Mouse (Mus musculus) heart, embryonic 12.5 days (tissue): Measurements from ENCODE around the gene Alg14. TPM values are rescaled to one million over a fixed set of nuclear protein-coding genes. Genes with fewer than 3 reads are reported as not detected.

ENCODE experiments used
- ATAC-seq: fragments of 200-750 bp; cut with Nextera tagmentation; 2 replicates; pipeline ENCODE4 v1.8.0; 2017; ENCODE audit warnings: moderate TSS enrichment, moderate library complexity; ENCODE audit not compliant: insufficient number of reproducible peaks, low FRiP score
- H3K27ac ChIP-seq: fragments of 300-500 bp; sonication (generic); 2 replicates; pipeline ENCODE4 v1.5.1; 2016; ENCODE audit warnings: mild to moderate bottlenecking, moderate library complexity; ENCODE audit not compliant: poor library complexity, severe bottlenecking
- H3K27me3 ChIP-seq: fragments of 300-500 bp; sonication (generic); replicated peaks from 2 replicates; pipeline ENCODE4 v1.6.1; 2016; ENCODE audit warnings: mild to moderate bottlenecking, moderate library complexity
- H3K36me3 ChIP-seq: fragments of 300-500 bp; sonication (generic); 2 replicates; pipeline ENCODE4 v1.6.1; 2016; ENCODE audit warnings: mild to moderate bottlenecking, moderate library complexity
- H3K4me1 ChIP-seq: fragments of 300-500 bp; sonication (generic); replicated peaks from 2 replicates; pipeline ENCODE4 v1.6.1; 2016; ENCODE audit warnings: mild to moderate bottlenecking
- H3K4me2 ChIP-seq: fragments of 300-500 bp; sonication (generic); 2 replicates; pipeline ENCODE4 v1.6.1; 2016; ENCODE audit warnings: mild to moderate bottlenecking, moderate library complexity
- H3K4me3 ChIP-seq: fragments of 300-500 bp; sonication (generic); 2 replicates; pipeline ENCODE4 v1.5.1; 2016; ENCODE audit warnings: mild to moderate bottlenecking
- H3K9ac ChIP-seq: fragments of 300-500 bp; sonication (generic); 2 replicates; pipeline ENCODE4 v1.6.1; 2016; ENCODE audit warnings: mild to moderate bottlenecking, moderate library complexity
- H3K9me3 ChIP-seq: fragments of 300-500 bp; sonication (generic); replicated peaks from 2 replicates; pipeline ENCODE4 v1.6.1; 2016; ENCODE audit warnings: mild to moderate bottlenecking, moderate library complexity
- WGBS: fragments of 180-500 bp; shearing (Covaris S2); methylation state at CpG from one replicate; pipeline ENCODE4 v1.1.7; 2016; 5-methylcytosine and 5-hydroxymethylcytosine counted together
- polyA plus RNA-seq: library from polyadenylated mRNA; unstranded; fragments of >200 nt; fragmentation: Nextera tagmentation; extraction: Ambion mirVana; gene quantifications from 2 replicates; pipeline ENCODE4 v1.2.1, GENCODE M21; 2016

Gene Alg14
- polyA plus RNA-seq, 1 experiment from 2014 or later = 36.4 TPM

DNA sequence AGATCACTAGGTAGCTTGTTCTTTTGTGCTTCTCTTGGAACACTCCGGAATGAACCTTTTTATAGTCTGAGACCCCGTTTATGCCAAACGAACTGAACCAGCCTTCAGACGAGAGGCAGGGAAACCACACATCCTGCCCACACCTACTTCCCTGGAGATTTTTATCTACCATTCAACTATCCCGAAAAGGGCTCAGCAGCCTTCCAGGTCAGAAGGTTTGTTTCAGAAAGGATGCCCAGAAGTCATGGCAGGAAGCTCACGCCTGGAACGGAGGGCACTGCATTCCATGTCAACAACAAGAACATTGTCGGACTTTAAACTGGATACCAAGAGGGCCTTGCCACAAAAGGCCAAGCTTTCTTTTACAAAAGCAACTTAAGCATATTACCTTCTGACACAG lies 73.6 kb downstream of the Alg14 start:
- 56% methylated on average over 8 of the region's 8 CpGs for WGBS

DNA sequence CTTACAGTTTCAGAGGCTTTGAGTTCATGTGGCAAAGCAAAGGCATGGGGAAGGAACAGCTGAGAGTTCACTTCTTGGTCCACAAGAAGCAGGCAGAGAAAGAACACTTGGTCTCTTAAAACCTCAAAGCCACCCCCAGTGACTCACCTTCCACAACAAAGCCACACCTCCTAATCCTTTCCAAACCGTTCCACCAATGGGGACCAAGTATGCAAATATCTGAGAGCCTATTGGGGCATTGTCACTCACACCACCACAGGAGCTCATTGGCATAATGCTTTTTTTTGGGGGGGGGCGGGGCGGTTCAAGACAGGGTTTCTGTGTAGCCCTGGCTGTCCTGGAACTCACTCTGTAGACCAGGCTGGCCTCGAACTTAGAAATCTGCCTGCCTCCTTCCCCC lies 77.0 kb downstream of the Alg14 start:
- no peaks in the 10 kb centered on the region for H3K36me3 ChIP-seq
- no peak overlapping the region for H3K27ac ChIP-seq
- H3K9me3 ChIP-seq = 0 out of 2 replicates have a peak, but pooled peaks cover 3% of the 10 kb centered on the region
- H3K4me2 ChIP-seq = no peak overlapping the region
- no peak for ATAC-seq
- H3K27me3 ChIP-seq = no peaks in the 10 kb centered on the region
- no peak overlapping the region for H3K4me3 ChIP-seq
- peaks cover 26% of the 10 kb centered on the region for H3K4me1 ChIP-seq
- no peak overlapping the region for H3K9ac ChIP-seq
- 85% methylated on average over 4 of the region's 4 CpGs for WGBS

More for the DNA sequence above, 73.6 kb downstream of the Alg14 start:
- ATAC-seq = no peak
- Histone ChIP-seq H3K9ac (no peak overlapping the region), H3K27me3 (no peaks in the 10 kb centered on the region), H3K27ac (no peak overlapping the region), H3K36me3 (no peaks in the 10 kb centered on the region), H3K4me2 (no peak overlapping the region), H3K9me3 (0 out of 2 replicates have a peak, but pooled peaks cover 3% of the 10 kb centered on the region), H3K4me3 (no peak overlapping the region), H3K4me1 (peaks cover 4% of the 10 kb centered on the region; the same call in 1 of the 2 replicates)

- Histone ChIP-seq H3K9ac (no peak overlapping the region), H3K4me2 (no peak overlapping the region), H3K27me3 (no peaks in the 10 kb centered on the region), H3K4me1 (peaks cover 26% of the 10 kb centered on the region), H3K4me3 (no peak overlapping the region), H3K27ac (0 out of 2 replicates have a peak overlapping the region, but pooled peaks have one; percentile 42), H3K36me3 (no peaks in the 10 kb centered on the region), H3K9me3 (0 out of 2 replicates have a peak, but pooled peaks cover 3% of the 10 kb centered on the region)
- ATAC-seq = peak; percentile 40; the same call in 1 of the 2 replicates
- WGBS = 73% methylated on average over 6 of the region's 6 CpGs
Measured at GRCm38 (mm10) chr3:121369517-121369916, 77.9 kb downstream of the Alg14 start.

- Histone ChIP-seq H3K27ac (no peak overlapping the region), H3K4me3 (no peak overlapping the region), H3K4me1 (peaks cover 24% of the 10 kb centered on the region), H3K9ac (no peak overlapping the region), H3K9me3 (0 out of 2 replicates have a peak, but pooled peaks cover 3% of the 10 kb centered on the region), H3K36me3 (no peaks in the 10 kb centered on the region), H3K4me2 (no peak overlapping the region), H3K27me3 (no peaks in the 10 kb centered on the region)
- ATAC-seq = no peak
- 86% methylated on average over 13 of the region's 13 CpGs for WGBS
Measured at GRCm38 (mm10) chr3:121370301-121370700, 78.7 kb downstream of the Alg14 start.

DNA sequence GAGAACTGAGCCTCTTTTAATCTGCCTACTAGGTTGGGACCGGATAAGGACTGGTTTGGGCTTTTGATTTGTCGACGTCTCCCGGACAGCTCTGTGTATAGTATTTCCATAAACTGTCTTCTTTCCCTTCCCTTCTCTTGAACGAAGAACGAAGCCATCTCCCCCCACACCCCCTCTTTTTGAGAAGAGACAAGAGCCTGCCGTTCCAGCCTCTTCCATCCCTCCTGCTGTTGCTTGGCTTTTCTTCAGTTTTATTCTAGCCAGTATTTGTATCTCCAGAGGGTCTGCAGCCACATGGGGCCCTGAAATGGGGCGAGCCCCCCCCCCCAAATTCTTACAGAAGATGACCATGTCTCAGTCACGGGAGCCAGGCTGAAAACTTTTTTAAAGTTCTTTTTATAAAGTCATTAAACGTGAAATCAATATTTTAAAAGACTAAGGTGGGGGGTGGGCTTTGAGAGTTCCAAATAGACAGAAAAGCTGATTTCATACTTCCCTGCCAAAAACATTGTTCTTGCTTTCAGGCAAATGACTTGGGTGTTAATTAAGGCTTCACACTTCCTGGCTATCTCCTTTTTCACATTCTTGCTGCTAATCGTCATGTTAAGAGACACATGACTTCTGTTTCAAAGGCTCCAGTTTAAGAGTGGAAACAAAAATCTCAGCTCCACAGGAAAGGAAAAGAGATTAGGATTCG lies 79.4 kb downstream of the Alg14 start:
- 52% methylated on average over 12 of the region's 12 CpGs for WGBS
- Histone ChIP-seq H3K9me3 (0 out of 2 replicates have a peak, but pooled peaks cover 3% of the 10 kb centered on the region), H3K9ac (no peak overlapping the region), H3K4me2 (no peak overlapping the region), H3K27me3 (no peaks in the 10 kb centered on the region), H3K4me3 (no peak overlapping the region), H3K36me3 (no peaks in the 10 kb centered on the region), H3K27ac (peak overlapping the region; percentile 62; the same call in 1 of the 2 replicates), H3K4me1 (peaks cover 22% of the 10 kb centered on the region)
- no peak for ATAC-seq

GRCm38 (mm10) chr3:121371527-121372220 lies 80.1 kb downstream of the Alg14 start:
- Histone ChIP-seq H3K9me3 (0 out of 2 replicates have a peak, but pooled peaks cover 3% of the 10 kb centered on the region), H3K4me3 (no peak overlapping the region), H3K36me3 (no peaks in the 10 kb centered on the region), H3K27ac (peak overlapping the region; percentile 62), H3K4me1 (peaks cover 22% of the 10 kb centered on the region), H3K27me3 (no peaks in the 10 kb centered on the region), H3K4me2 (no peak overlapping the region), H3K9ac (no peak overlapping the region)
- WGBS = 56% methylated on average over 8 of the region's 8 CpGs
- no peak for ATAC-seq

DNA sequence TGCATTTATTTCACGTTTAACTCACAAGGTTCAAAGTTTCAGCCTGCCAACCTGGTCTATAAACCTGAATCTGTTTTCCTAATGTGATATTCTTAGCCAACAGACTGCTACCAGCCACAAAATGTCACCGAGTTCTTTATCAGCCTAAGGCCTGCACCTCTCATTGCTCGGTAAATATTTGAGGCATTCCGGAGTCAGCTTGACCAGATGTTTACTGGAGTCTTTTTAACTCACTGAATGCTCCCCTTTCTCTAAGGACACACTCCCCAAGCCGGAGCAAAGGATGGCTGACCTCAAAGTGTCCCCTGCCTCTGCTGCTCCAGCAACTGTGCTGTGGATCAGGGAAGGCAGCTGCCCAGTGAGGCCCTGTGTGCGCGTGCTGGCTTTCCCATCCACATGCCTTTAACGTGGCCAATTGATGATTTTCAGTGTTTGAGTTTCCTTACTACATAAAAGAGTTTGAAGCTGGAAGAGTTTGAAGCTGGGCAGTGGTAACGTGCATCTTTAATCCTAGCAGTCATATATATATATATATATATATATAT lies 82.4 kb downstream of the Alg14 start:
- 0 out of 2 replicates have a peak, but pooled peaks cover 3% of the 10 kb centered on the region for H3K9me3 ChIP-seq
- H3K27ac ChIP-seq = no peak overlapping the region
- no peak overlapping the region for H3K4me2 ChIP-seq
- no peak overlapping the region for H3K9ac ChIP-seq
- no peaks in the 10 kb centered on the region for H3K27me3 ChIP-seq
- 48% methylated on average over 9 of the region's 9 CpGs for WGBS
- no peaks in the 10 kb centered on the region for H3K36me3 ChIP-seq
- H3K4me3 ChIP-seq = no peak overlapping the region
- H3K4me1 ChIP-seq = peaks cover 22% of the 10 kb centered on the region
- no peak for ATAC-seq

GRCm38 (mm10) chr3:121375541-121376129 lies 84.1 kb downstream of the Alg14 start:
- H3K9me3 ChIP-seq = no peaks in the 10 kb centered on the region
- no peak overlapping the region for H3K27ac ChIP-seq
- peaks cover 20% of the 10 kb centered on the region for H3K4me1 ChIP-seq
- 66% methylated on average over 7 of the region's 7 CpGs for WGBS
- no peaks in the 10 kb centered on the region for H3K36me3 ChIP-seq
- no peak overlapping the region for H3K4me2 ChIP-seq
- H3K9ac ChIP-seq = no peak overlapping the region
- H3K27me3 ChIP-seq = no peaks in the 10 kb centered on the region
- no peak overlapping the region for H3K4me3 ChIP-seq
- no peak for ATAC-seq

- H3K27me3 ChIP-seq = no peaks in the 10 kb centered on the region
- no peaks in the 10 kb centered on the region for H3K9me3 ChIP-seq
- no peak overlapping the region for H3K9ac ChIP-seq
- no peak for ATAC-seq
- H3K36me3 ChIP-seq = no peaks in the 10 kb centered on the region
- H3K27ac ChIP-seq = no peak overlapping the region
- no peak overlapping the region for H3K4me3 ChIP-seq
- no peak overlapping the region for H3K4me2 ChIP-seq
- 72% methylated on average over 15 of the region's 15 CpGs for WGBS
- 0 out of 2 replicates have a peak, but pooled peaks cover 3% of the 10 kb centered on the region for H3K4me1 ChIP-seq
Measured at GRCm38 (mm10) chr3:121378708-121379612, 87.4 kb downstream of the Alg14 start.

- Histone ChIP-seq H3K27ac (no peak overlapping the region), H3K4me1 (0 out of 2 replicates have a peak, but pooled peaks cover 3% of the 10 kb centered on the region), H3K4me2 (no peak overlapping the region), H3K9ac (no peak overlapping the region), H3K36me3 (no peaks in the 10 kb centered on the region), H3K9me3 (no peaks in the 10 kb centered on the region), H3K27me3 (no peaks in the 10 kb centered on the region), H3K4me3 (no peak overlapping the region)
- no peak for ATAC-seq
- 75% methylated on average over 5 of the region's 5 CpGs for WGBS
Measured at GRCm38 (mm10) chr3:121379699-121380098, 88.1 kb downstream of the Alg14 start.
